ENCODE assay signal across 9 mouse cellular contexts in genomic region chr15:82814806-82815205, GRCm38 (mm10). TPM values are rescaled to one million over a fixed set of nuclear protein-coding genes. Genes with fewer than 3 reads are reported as not detected.
DNase-seq lines count a peak whose midpoint lies in the region; ATAC-seq lines count a peak whose summit lies in the region.
"Had no signal": no experiment of that assay in that cellular context is flagged by ENCODE, and none has a peak within 500 bp of the region (broad histone marks: within the 10 kb centered on the region; RNA-seq: fewer than 3 reads in every experiment).

No protein-coding gene starts in this region.

- no peak overlapping the region for H3K27ac ChIP-seq in heart, embryonic 11.5 days (ENCODE audit: low read depth, low read length)
- H3K27ac ChIP-seq in heart, embryonic 16.5 days (ENCODE audit: low read length), result no peak overlapping the region
- no peak overlapping the region for H3K27ac ChIP-seq in midbrain, embryonic 11.5 days (ENCODE audit: low read depth, low read length)
- H3K27ac ChIP-seq: lung, embryonic 15.5 days had no signal

- DNase-seq in heart, adult 11 months, result peak; percentile 89
- DNase-seq in adrenal gland, adult 18-20 months (ENCODE audit: low spot score in 2 of 2), result peak; percentile 60 to 67
- peak; percentile 78 for DNase-seq in embryo, embryonic 10.5 days (ENCODE audit: low spot score)
- peak; percentile 32 to 61 for DNase-seq in layer of hippocampus, postnatal 36 days
- DNase-seq in midbrain, embryonic 11.5 days (ENCODE audit: low spot score, missing footprints), result peak; percentile 90
- peak; percentile 24 to 65 for DNase-seq in spleen, adult 18-20 months

- no peak overlapping the region for H3K4me3 ChIP-seq in heart, embryonic 11.5 days (ENCODE audit: low read depth, low read length)
- H3K4me3 ChIP-seq in heart, embryonic 16.5 days (ENCODE audit: low read length), result no peak overlapping the region
- H3K4me3 ChIP-seq in midbrain, embryonic 11.5 days (ENCODE audit: low read depth, low read length), result no peak overlapping the region
- H3K4me3 ChIP-seq: lung, embryonic 15.5 days had no signal

- no peaks in the 10 kb centered on the region for H3K27me3 ChIP-seq in heart, embryonic 11.5 days (ENCODE audit: control insufficient read depth, insufficient read depth, low read length)
- no peaks in the 10 kb centered on the region for H3K27me3 ChIP-seq in heart, embryonic 16.5 days (ENCODE audit: control insufficient read depth, insufficient read depth, low read length)
- H3K27me3 ChIP-seq in midbrain, embryonic 11.5 days (ENCODE audit: control insufficient read depth, insufficient read depth, low read length), result no peaks in the 10 kb centered on the region
- H3K27me3 ChIP-seq: lung, embryonic 15.5 days had no signal

- H3K36me3 ChIP-seq in heart, embryonic 11.5 days (ENCODE audit: control insufficient read depth, insufficient read depth, low read length), result no peaks in the 10 kb centered on the region
- H3K36me3 ChIP-seq in heart, embryonic 16.5 days (ENCODE audit: control insufficient read depth, insufficient read depth), result peaks cover 8% of the 10 kb centered on the region; the same call in 1 of the 2 replicates
- no peaks in the 10 kb centered on the region; the same call in 1 of the 2 replicates for H3K36me3 ChIP-seq in midbrain, embryonic 11.5 days (ENCODE audit: control insufficient read depth, insufficient read depth, low read length)

- 64% methylated on average over 4 of the region's 4 CpGs for WGBS in heart, embryonic 11.5 days (ENCODE audit: insufficient replicate concordance)
- 55% methylated on average over 4 of the region's 4 CpGs for WGBS in heart, embryonic 16.5 days
- 61% methylated on average over 4 of the region's 4 CpGs for WGBS in midbrain, embryonic 11.5 days

- no peak overlapping the region for H3K9ac ChIP-seq in heart, embryonic 11.5 days (ENCODE audit: low read depth, low read length)
- no peak overlapping the region for H3K9ac ChIP-seq in heart, embryonic 16.5 days (ENCODE audit: low read length)
- no peak overlapping the region for H3K9ac ChIP-seq in midbrain, embryonic 11.5 days (ENCODE audit: low read length)
- H3K9ac ChIP-seq: lung, embryonic 15.5 days had no signal

- no peak overlapping the region for H3K4me2 ChIP-seq in heart, embryonic 11.5 days
- no peak overlapping the region for H3K4me2 ChIP-seq in heart, embryonic 16.5 days (ENCODE audit: low read depth, low read length)
- no peak overlapping the region for H3K4me2 ChIP-seq in midbrain, embryonic 11.5 days
- H3K4me2 ChIP-seq: lung, embryonic 15.5 days had no signal

- no peaks in the 10 kb centered on the region for H3K9me3 ChIP-seq in heart, embryonic 11.5 days (replicated peaks; ENCODE audit: control insufficient read depth, low read length)
- H3K9me3 ChIP-seq in heart, embryonic 16.5 days (replicated peaks; ENCODE audit: control insufficient read depth, low read length), result no peaks in the 10 kb centered on the region
- H3K9me3 ChIP-seq in midbrain, embryonic 11.5 days (ENCODE audit: control insufficient read depth, low read length), result no peaks in the 10 kb centered on the region
- H3K9me3 ChIP-seq: lung, embryonic 15.5 days had no signal

- no peaks in the 10 kb centered on the region for H3K4me1 ChIP-seq in heart, embryonic 11.5 days (ENCODE audit: control insufficient read depth, insufficient read depth, low read length)
- H3K4me1 ChIP-seq in heart, embryonic 16.5 days (ENCODE audit: control insufficient read depth, insufficient read depth, low read length), result no peaks in the 10 kb centered on the region
- no peaks in the 10 kb centered on the region for H3K4me1 ChIP-seq in midbrain, embryonic 11.5 days (ENCODE audit: control insufficient read depth, insufficient read depth, low read length)
- H3K4me1 ChIP-seq: lung, embryonic 15.5 days had no signal

- ATAC-seq in heart, embryonic 11.5 days (replicated peaks; ENCODE audit: insufficient number of reproducible peaks, low FRiP score, low TSS enrichment), result no peak
- peak; percentile 69; the same call in 1 of the 2 replicates for ATAC-seq in heart, embryonic 16.5 days (replicated peaks; ENCODE audit: extremely low read depth, insufficient read depth, low FRiP score)
- ATAC-seq in midbrain, embryonic 11.5 days (ENCODE audit: low FRiP score), result peak; percentile 38; the same call in 1 of the 2 replicates

RNA-seq across cellular contexts. Expression of gene Cyp2d26, which starts 20.7 kb away (rescaled TPM):
- not detected in 2 replicates for polyA plus RNA-seq in heart, embryonic 11.5 days (2014; fragmentation: Nextera tagmentation; extraction: Ambion mirVana)
- total RNA-seq in adrenal gland, adult 18-20 months (2021), result under 1 TPM in 1 of 2 experiments, not detected in 1; 0.86 TPM
- polyA plus RNA-seq in heart, embryonic 16.5 days (2015; fragmentation: Nextera tagmentation; extraction: Ambion mirVana), result 0.20 and 0.26 TPM in 2 replicates
- not detected for total RNA-seq in layer of hippocampus, postnatal 36 days (2021)
- polyA plus RNA-seq in midbrain, embryonic 11.5 days (2014; fragmentation: Nextera tagmentation; extraction: Ambion mirVana), result not detected in 2 replicates

RNA-seq across cellular contexts. Expression of gene Cyp2d40, which starts 50.8 kb away (rescaled TPM):
- not detected in 2 replicates for polyA plus RNA-seq in heart, embryonic 11.5 days (2014; fragmentation: Nextera tagmentation; extraction: Ambion mirVana)
- not detected for total RNA-seq in adrenal gland, adult 18-20 months (2021)
- polyA plus RNA-seq in heart, embryonic 16.5 days (2015; fragmentation: Nextera tagmentation; extraction: Ambion mirVana), result not detected in 2 replicates
- total RNA-seq in layer of hippocampus, postnatal 36 days (2021), result not detected
- not detected in 2 replicates for polyA plus RNA-seq in midbrain, embryonic 11.5 days (2014; fragmentation: Nextera tagmentation; extraction: Ambion mirVana)
- polyA plus RNA-seq: lung, embryonic 15.5 days had no signal
